Mouse (Mus musculus) MEL (cell line): ENCODE results near the gene Asb4. TPM values are rescaled to one million over a fixed set of nuclear protein-coding genes. Genes with fewer than 3 reads are reported as not detected.
"Not testable (repeated sequence)": the region's sequence is repeated elsewhere in the genome, so short reads cannot be mapped to it uniquely, and the experiment has no call there.

ENCODE experiments used
- DNase-seq: peaks from one replicate; pipeline ENCODE4 v3.0.0; 2011; ENCODE audit warnings: low read depth, low spot score
- H3K27ac ChIP-seq: 2 replicates; pipeline ENCODE4 v1.5.1; 2012; ENCODE audit warnings: low read depth, mild to moderate bottlenecking, control low read depth, low read length, moderate library complexity; ENCODE audit not compliant: control insufficient read depth
- H3K27me3 ChIP-seq, 2 experiments: fragments of 150-350 bp in 1 of 2; sonication (generic) in 1 of 2; 2 replicates each; pipeline ENCODE4 v1.6.1; 2012; ENCODE audit warnings: low read length in 2 of 2, mild to moderate bottlenecking in 2 of 2, improper control_type of control experiment in 1 of 2, moderate library complexity in 1 of 2; ENCODE audit not compliant: insufficient read depth in 2 of 2, control insufficient read depth in 1 of 2
- H3K36me3 ChIP-seq, 2 experiments: 2 replicates each; pipeline ENCODE4 v1.6.1; 2012 to 2014; ENCODE audit warnings: low read length in 2 of 2, improper control_type of control experiment in 1 of 2, inconsistent platforms in 1 of 2, mild to moderate bottlenecking in 1 of 2; ENCODE audit not compliant: insufficient read depth in 2 of 2, control insufficient read depth in 1 of 2
- H3K4me1 ChIP-seq, 2 experiments: fragments of 150-350 bp in 1 of 2; sonication (generic) in 1 of 2; 2 replicates each; pipeline ENCODE4 v1.6.1; 2012; ENCODE audit warnings: low read length in 2 of 2, improper control_type of control experiment in 1 of 2, mild to moderate bottlenecking in 1 of 2; ENCODE audit not compliant: insufficient read depth in 2 of 2, control insufficient read depth in 1 of 2
- H3K4me3 ChIP-seq, 2 experiments: fragments of 150-350 bp in 1 of 2; sonication (generic) in 1 of 2; 2 replicates each; pipeline ENCODE4 v1.5.1; 2012; ENCODE audit warnings: low read depth in 2 of 2, low read length in 2 of 2, mild to moderate bottlenecking in 2 of 2, moderate library complexity in 2 of 2, control low read depth in 1 of 2, improper control_type of control experiment in 1 of 2; ENCODE audit not compliant: control insufficient read depth in 1 of 2, insufficient read depth in 1 of 2
- H3K79me2 ChIP-seq: 2 replicates; pipeline ENCODE4 v1.6.1; 2012; ENCODE audit warnings: mild to moderate bottlenecking, low read length, moderate library complexity; ENCODE audit not compliant: control insufficient read depth, poor library complexity, insufficient read depth
- H3K9ac ChIP-seq: 2 replicates; pipeline ENCODE4 v1.6.1; 2012; ENCODE audit warnings: low read depth, mild to moderate bottlenecking, control low read depth, low read length, moderate library complexity; ENCODE audit not compliant: control insufficient read depth, poor library complexity, severe bottlenecking
- H3K9me3 ChIP-seq: fragments of 150-350 bp; sonication (generic); replicated peaks from 2 replicates; pipeline ENCODE4 v1.6.1; 2012; ENCODE audit warnings: mild to moderate bottlenecking, low read length, improper control_type of control experiment, moderate library complexity; ENCODE audit not compliant: insufficient read depth
- CHD2 ChIP-seq: IDR thresholded peaks from 2 replicates; pipeline ENCODE4 v1.6.1; 2011; ENCODE audit warnings: low read length, improper control_type of control experiment
- CTCF ChIP-seq, 3 experiments: IDR thresholded peaks in 2 of 3; conservative IDR thresholded peaks in 1 of 3; 2 replicates each; pipeline ENCODE4 v1.5.1; 2011 to 2012; ENCODE audit warnings: low read length in 3 of 3, low read depth in 2 of 3, mild to moderate bottlenecking in 2 of 3, improper control_type of control experiment in 1 of 3, inconsistent platforms in 1 of 3, mixed read lengths in 1 of 3, moderate library complexity in 1 of 3; ENCODE audit not compliant: control insufficient read depth in 1 of 3, insufficient read depth in 1 of 3, poor library complexity in 1 of 3, severe bottlenecking in 1 of 3
- E2F4 ChIP-seq: IDR thresholded peaks from 2 replicates; pipeline ENCODE4 v1.6.1; 2011; ENCODE audit warnings: low read depth, low read length, improper control_type of control experiment, borderline replicate concordance
- EP300 ChIP-seq, 2 experiments: IDR thresholded peaks; 2 replicates each; pipeline ENCODE4 v1.6.1; 2011; ENCODE audit warnings: improper control_type of control experiment in 2 of 2, low read length in 2 of 2, low read depth in 1 of 2, mild to moderate bottlenecking in 1 of 2
- GATA1 ChIP-seq: IDR thresholded peaks from 2 replicates; pipeline ENCODE4 v1.6.1; 2011; ENCODE audit warnings: low read depth, low read length, improper control_type of control experiment
- JUND ChIP-seq: IDR thresholded peaks from 2 replicates; pipeline ENCODE4 v1.6.1; 2011; ENCODE audit warnings: low read depth, mild to moderate bottlenecking, improper control_type of control experiment, low read length
- MAFK ChIP-seq: IDR thresholded peaks from 2 replicates; pipeline ENCODE4 v1.6.1; 2011; ENCODE audit warnings: low read depth, mild to moderate bottlenecking, low read length, improper control_type of control experiment, borderline replicate concordance
- MAZ ChIP-seq: IDR thresholded peaks from 2 replicates; pipeline ENCODE4 v1.6.1; 2012; ENCODE audit warnings: low read depth, mild to moderate bottlenecking, inconsistent platforms, low read length, improper control_type of control experiment
- MXI1 ChIP-seq: IDR thresholded peaks from 2 replicates; pipeline ENCODE4 v1.6.1; 2011; ENCODE audit warnings: mild to moderate bottlenecking, low read depth, low read length, improper control_type of control experiment
- MYB ChIP-seq: IDR thresholded peaks from 2 replicates; pipeline ENCODE4 v1.6.1; 2011; ENCODE audit warnings: mild to moderate bottlenecking, low read depth, low read length, improper control_type of control experiment
- NELFE ChIP-seq: IDR thresholded peaks from 2 replicates; pipeline ENCODE4 v1.6.1; 2011; ENCODE audit warnings: low read depth, low read length, improper control_type of control experiment
- NRF1 ChIP-seq: IDR thresholded peaks from 2 replicates; pipeline ENCODE4 v1.6.1; 2014; ENCODE audit warnings: low read depth, mild to moderate bottlenecking, inconsistent platforms, low read length, improper control_type of control experiment, moderate library complexity; ENCODE audit not compliant: poor library complexity, insufficient read depth, severe bottlenecking
- POLR2A ChIP-seq, 2 experiments: IDR thresholded peaks; 2 replicates each; pipeline ENCODE4 v1.6.1; 2011 to 2012; ENCODE audit warnings: low read length in 2 of 2, mild to moderate bottlenecking in 2 of 2, control low read depth in 1 of 2, improper control_type of control experiment in 1 of 2, low read depth in 1 of 2, moderate library complexity in 1 of 2; ENCODE audit not compliant: control insufficient read depth in 1 of 2, insufficient read depth in 1 of 2, poor library complexity in 1 of 2
- RAD21 ChIP-seq: IDR thresholded peaks from 2 replicates; pipeline ENCODE4 v1.6.1; 2011; ENCODE audit warnings: mild to moderate bottlenecking, low read depth, low read length, improper control_type of control experiment
- SMC3 ChIP-seq: IDR thresholded peaks from 2 replicates; pipeline ENCODE4 v1.6.1; 2011; ENCODE audit warnings: low read depth, low read length, improper control_type of control experiment
- TAL1 ChIP-seq: IDR thresholded peaks from 2 replicates; pipeline ENCODE4 v1.6.1; 2012; ENCODE audit warnings: mild to moderate bottlenecking, inconsistent platforms, low read length, moderate library complexity, mixed read lengths
- USF1 ChIP-seq: IDR thresholded peaks from 2 replicates; pipeline ENCODE4 v1.6.1; 2014; ENCODE audit warnings: low read depth, mild to moderate bottlenecking, inconsistent platforms, low read length, improper control_type of control experiment, moderate library complexity
- USF2 ChIP-seq, 2 experiments: IDR thresholded peaks; 2 replicates each; pipeline ENCODE4 v1.6.1; 2011 to 2012; ENCODE audit warnings: improper control_type of control experiment in 2 of 2, low read length in 2 of 2, borderline replicate concordance in 1 of 2, inconsistent platforms in 1 of 2, low read depth in 1 of 2, mild to moderate bottlenecking in 1 of 2; ENCODE audit not compliant: insufficient read depth in 1 of 2
- ZNF384 ChIP-seq: IDR thresholded peaks from 2 replicates; pipeline ENCODE4 v1.6.1; 2012; ENCODE audit warnings: low read depth, mild to moderate bottlenecking, inconsistent platforms, low read length, improper control_type of control experiment
- polyA plus RNA-seq, 2 experiments: library from polyadenylated mRNA; stranded (reverse) in 1 of 2; unstranded in 1 of 2; fragments of >175 nt in 1 of 2; fragments of >200 nt in 1 of 2; gene quantifications; 2 replicates each; pipeline versions ENCODE4 v1.2.1 to v1.2.4; 2012; ENCODE audit warnings: low replicate concordance in 2 of 2, low read depth in 1 of 2; ENCODE audit not compliant: insufficient read length in 2 of 2, insufficient read depth in 1 of 2, missing spikeins in 1 of 2
- total RNA-seq: library from RNA; depleted of rRNA; stranded (reverse); fragments of 300-350 nt; gene quantifications from 2 replicates; pipeline ENCODE4 v1.2.3, GENCODE M21; 2012

Gene Asb4
- total and polyA plus RNA-seq, 3 experiments: not detected

- not testable (repeated sequence) for H3K27ac ChIP-seq, H3K79me2 ChIP-seq, DNase-seq
Measured at GRCm38 (mm10) chr6:5339283-5339682, 43.9 kb upstream of the Asb4 start.

GRCm38 (mm10) chr6:5344255-5344654 lies 38.9 kb upstream of the Asb4 start:
- Histone ChIP-seq H3K9ac (no peak overlapping the region), H3K27me3 (peaks cover 0 to 4% of the 10 kb centered on the region in 2 experiments; a peak in 2 of 4 replicates), H3K4me3 (no peak overlapping the region), H3K4me1 (no peaks in the 10 kb centered on the region), H3K79me2 (no peaks in the 10 kb centered on the region), H3K9me3 (no peaks in the 10 kb centered on the region)
- no peak for DNase-seq
- no peak for TF ChIP-seq USF2 (IDR thresholded peaks at IDR 0.05; ENCODE audit: borderline replicate concordance in 1 of 2, insufficient read depth in 1 of 2, low read depth in 1 of 2, low read length in 2 of 2)
- TF ChIP-seq MYB: no peak
- TF ChIP-seq NRF1: no peak
- no peak for TF ChIP-seq MAFK
- TF ChIP-seq RAD21: no peak
- no peak for TF ChIP-seq MAZ
- no peak for TF ChIP-seq NELFE
- no peak for TF ChIP-seq SMC3
- TF ChIP-seq CTCF (IDR thresholded peaks at IDR 0.05 in 2 of 3, conservative IDR thresholded peaks at IDR 0.05 in 1 of 3; ENCODE audit: control insufficient read depth in 1 of 3, insufficient read depth in 1 of 3, low read depth in 2 of 3, low read length in 3 of 3, poor library complexity in 1 of 3, severe bottlenecking in 1 of 3): no peak
- no peak for TF ChIP-seq MXI1
- TF ChIP-seq USF1: no peak
- no peak for TF ChIP-seq E2F4
- TF ChIP-seq EP300 (IDR thresholded peaks at IDR 0.05; ENCODE audit: low read depth in 1 of 2, low read length in 2 of 2): no peak
- TF ChIP-seq TAL1: no peak
- no peak for TF ChIP-seq ZNF384
- TF ChIP-seq CHD2: no peak
- TF ChIP-seq JUND: no peak
- no peak for TF ChIP-seq POLR2A (IDR thresholded peaks at IDR 0.05; ENCODE audit: control insufficient read depth in 1 of 2, insufficient read depth in 1 of 2, low read depth in 1 of 2, low read length in 2 of 2, poor library complexity in 1 of 2)
- no peak for TF ChIP-seq GATA1
- TF ChIP-seq, all 39 proteins: peak for 0
- Histone ChIP-seq H3K27ac (no peak overlapping the region), H3K36me3 (no peaks in the 10 kb centered on the region)

More at GRCm38 (mm10) chr6:5339283-5339682, 43.9 kb upstream of the Asb4 start:
- not testable (repeated sequence) for H3K9ac ChIP-seq, H3K4me1 ChIP-seq, H3K27me3 ChIP-seq, H3K4me3 ChIP-seq, H3K36me3 ChIP-seq, H3K9me3 ChIP-seq
